Mouse (Mus musculus): ENCODE results near the gene Gpr176.

Gpr176 gene

DNA sequence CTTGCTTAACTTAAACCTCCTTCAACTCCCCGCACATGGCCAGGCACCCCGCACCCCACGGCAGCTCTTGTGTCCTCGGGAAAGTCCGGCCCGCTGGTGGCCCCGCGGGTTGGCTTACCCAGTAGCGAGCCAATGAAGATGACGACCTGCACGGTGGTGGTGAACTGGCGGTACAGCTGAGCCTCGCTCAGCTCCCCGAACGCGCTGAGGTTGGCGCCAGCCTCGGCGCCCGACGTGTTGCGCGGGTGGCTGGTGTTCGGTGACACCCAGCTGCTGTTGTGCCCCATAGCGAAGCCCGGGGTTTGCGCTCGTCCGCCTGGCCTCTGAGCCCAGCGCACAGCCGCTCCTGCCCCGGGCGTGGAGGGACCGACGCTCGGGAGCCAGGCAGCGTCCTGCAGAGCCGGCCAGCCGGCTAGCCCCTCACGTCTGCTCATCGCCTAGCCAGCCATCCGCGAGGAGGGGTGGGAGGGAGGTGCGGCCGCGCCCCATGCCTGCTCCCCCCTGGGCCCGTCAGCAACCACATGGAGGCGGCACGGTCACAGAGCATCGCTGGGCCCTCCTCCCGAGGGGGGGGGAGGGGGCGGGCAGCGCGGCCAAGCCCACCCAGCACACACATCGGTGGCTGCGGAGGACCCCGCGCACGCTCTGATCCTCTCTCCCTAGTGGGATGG is at the start of gene Gpr176:
Gene Gpr176 (minus strand): TSS at position 519 of the 671 bp plus-strand sequence.
- peak; percentile 70 for DNase-seq (ENCODE audit: low spot score)

DNA sequence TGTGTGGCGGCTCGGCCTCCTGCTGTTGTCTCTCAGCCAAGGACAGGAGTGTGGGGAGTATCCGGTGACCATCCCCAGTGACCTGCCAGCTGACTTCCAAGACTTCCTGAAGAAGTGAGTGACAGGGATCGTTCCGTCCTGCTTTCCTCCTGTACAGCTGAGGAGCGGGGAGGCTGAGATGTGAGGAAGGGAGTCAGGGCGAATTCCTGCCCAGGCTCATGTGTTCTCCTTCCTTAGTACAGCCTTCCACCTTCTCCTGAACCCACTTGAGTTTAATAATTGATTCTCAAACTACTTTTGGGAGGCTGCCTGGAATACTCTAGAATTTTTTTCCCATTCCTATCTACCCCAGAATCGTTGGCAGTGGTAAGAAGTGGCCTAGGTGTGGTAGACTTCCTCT is 49.2 kb upstream of the Gpr176 start:
- DNase-seq (ENCODE audit: low spot score) = no peak

- no peak for DNase-seq (ENCODE audit: low spot score)
These were observed 48.7 kb upstream of the Gpr176 start for GRCm38 (mm10) chr2:118421951-118422350.

- no peak for DNase-seq (ENCODE audit: low spot score)
These were observed 44.9 kb upstream of the Gpr176 start for GRCm38 (mm10) chr2:118418076-118418475.

- no peak for DNase-seq (ENCODE audit: low spot score)
These were observed 42.6 kb upstream of the Gpr176 start for GRCm38 (mm10) chr2:118415601-118416355.

DNA sequence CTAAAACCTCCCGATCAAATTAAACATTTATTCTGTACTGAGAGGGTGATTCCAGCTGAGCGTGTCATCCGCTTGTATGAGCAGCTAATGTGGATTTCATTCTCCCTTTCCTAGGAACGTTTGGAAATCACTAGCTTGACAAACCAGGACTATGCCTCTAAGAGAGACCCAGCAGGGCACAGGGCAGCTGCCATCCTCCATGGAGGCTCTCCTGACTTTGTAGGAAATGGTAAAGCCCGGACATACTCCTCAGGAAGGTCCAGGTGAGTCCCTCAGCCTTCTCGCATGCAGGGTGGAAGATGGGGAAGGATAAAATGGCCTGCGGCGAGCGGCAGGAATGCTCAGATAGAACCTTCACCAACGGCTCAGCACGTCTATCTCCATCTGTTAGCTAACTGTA is 39.6 kb upstream of the Gpr176 start:
- DNase-seq (ENCODE audit: low spot score) = no peak

DNA sequence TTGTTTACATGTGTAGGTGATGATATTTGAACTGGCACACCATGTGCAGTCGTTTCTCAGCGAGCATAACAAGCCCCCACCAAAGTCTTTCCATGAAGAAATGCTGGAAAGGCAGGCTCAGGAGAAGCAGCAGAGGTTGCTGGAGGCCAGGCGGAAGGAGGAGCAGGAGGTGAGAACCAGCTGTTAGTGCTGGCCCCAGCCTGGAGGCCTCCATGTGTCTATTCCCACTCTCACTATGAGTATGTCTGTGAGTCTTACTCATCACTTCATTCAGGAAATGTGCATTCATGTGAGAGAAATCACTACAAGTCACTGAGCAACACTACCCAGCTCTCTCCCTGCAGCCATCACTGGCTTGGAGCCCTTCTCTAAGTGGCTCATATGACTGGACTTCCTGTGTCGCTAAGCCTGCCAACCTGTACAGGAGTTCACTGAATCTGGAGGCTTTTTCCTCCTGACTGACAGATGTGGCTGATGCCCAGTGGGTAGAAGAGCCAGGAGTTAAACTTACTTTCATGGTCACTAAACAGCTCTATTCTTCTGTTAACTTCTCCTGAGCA is 35.2 kb upstream of the Gpr176 start:
- DNase-seq (ENCODE audit: low spot score) = no peak

DNA sequence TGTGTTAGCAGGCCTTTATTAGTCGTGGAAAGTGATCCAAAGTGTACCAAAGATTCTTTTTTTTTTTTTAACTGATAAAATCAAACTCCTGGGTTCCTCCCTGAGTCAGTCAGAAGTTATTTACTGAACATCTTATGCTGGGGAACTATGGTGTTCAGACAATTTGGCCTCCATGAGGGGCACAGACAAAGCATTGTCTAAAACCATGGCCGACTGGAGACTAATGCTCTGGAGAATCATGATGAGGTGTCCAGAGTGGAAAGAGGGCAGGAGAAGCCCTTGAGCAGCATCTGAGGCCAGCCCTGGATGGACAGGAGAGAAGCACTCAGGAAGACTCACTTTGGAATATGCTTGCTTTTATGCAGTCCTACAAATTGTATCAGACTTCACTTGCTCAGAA is 33.6 kb upstream of the Gpr176 start:
- DNase-seq (ENCODE audit: low spot score) = no peak

- DNase-seq (ENCODE audit: low spot score) = no peak
These were observed 32.3 kb upstream of the Gpr176 start for GRCm38 (mm10) chr2:118405568-118405967.

- no peak for DNase-seq (ENCODE audit: low spot score)
These were observed 31.1 kb upstream of the Gpr176 start for GRCm38 (mm10) chr2:118404336-118404735.

GRCm38 (mm10) chr2:118401834-118402727 is 28.9 kb upstream of the Gpr176 start:
- DNase-seq (ENCODE audit: low spot score) = no peak

GRCm38 (mm10) chr2:118399751-118400150 is 26.5 kb upstream of the Gpr176 start:
- DNase-seq (ENCODE audit: low spot score) = no peak

DNA sequence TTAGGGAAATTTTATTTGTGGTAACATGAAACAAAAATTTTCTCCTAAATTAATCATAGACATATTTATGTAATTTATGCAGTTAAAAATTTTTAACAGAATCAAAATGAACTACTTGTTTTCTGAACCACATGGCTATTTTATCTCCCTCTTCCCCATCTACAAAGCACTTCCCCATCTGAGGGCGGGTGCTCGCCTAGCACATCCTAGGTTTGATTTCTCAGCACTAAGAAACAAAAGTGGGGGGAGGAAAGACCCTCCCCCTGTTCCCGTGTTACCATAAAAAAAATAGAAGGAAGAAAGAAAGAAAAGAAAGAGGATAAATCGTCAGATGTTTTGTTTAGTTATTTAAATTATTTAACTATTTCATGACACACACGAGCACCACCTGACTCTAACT is 18.0 kb upstream of the Gpr176 start:
- no peak for DNase-seq (ENCODE audit: low spot score)

DNA sequence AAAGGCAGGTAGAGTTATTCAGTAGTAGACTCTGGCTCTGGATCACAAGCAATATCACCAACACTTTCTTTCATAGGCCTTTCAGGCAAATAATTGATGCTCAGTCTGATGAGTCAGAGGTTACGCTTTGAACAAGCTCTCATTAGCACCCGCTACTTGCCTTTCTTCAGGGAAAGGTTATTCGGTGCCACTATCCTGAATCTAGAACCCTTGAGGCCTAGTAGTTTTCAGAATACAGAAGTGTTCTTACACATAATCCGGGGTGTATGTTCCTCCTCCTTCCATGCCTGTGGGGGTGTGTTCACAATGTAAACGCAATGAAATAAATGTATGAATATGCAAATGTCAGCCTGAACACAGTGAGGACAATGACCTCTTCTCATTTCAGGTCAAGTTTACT is 16.9 kb upstream of the Gpr176 start:
- DNase-seq (ENCODE audit: low spot score) = no peak

DNA sequence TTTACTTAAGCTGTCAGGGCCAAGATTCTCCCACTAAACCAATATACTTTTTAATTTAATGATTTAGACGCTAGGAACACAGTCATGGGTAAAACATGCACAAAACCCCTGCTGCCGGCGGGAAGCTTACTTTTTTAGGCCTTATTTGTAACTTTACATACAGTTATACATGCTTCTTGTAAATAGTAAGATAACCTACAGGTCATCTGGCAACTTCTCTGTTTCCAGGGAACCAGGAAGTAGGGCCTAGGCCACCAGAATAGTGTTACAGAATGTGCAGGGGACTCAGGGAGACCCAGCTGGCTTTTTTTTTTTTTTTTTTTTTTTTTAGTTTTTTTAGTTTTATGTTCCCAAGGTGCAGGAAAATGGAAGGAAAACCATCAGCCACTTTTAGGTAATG is 16.4 kb upstream of the Gpr176 start:
- DNase-seq (ENCODE audit: low spot score) = no peak

GRCm38 (mm10) chr2:118388341-118389335 is 15.4 kb upstream of the Gpr176 start, which contains the start of gene Eif2ak4:
Gene Eif2ak4 (plus strand): TSS chr2:118388618.
- DNase-seq (ENCODE audit: low spot score) = peak; percentile 99

DNA sequence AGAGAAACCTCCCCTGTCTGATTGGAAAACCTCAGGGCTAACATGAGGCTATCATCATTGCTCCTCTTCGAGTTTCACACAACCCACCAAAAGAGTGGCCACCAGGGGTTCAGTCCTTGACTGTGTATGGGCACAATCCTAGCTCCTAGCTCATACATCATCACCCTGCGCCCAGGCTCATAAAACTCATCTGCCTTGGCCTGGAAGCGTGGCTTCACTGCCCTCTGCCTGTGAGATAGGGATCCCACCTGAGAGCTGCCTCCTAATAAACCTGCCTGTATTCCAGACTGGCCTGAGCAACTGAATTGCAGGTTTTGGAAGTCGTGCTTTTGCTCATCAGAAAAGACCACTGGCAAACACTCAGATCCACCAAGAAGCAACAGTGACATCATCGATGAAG is 10.2 kb upstream of the Gpr176 start:
- DNase-seq (ENCODE audit: low spot score) = no peak

- peak; percentile 23 for DNase-seq (ENCODE audit: low spot score)
These were observed 6.5 kb upstream of the Gpr176 start for GRCm38 (mm10) chr2:118379756-118380155.

DNA sequence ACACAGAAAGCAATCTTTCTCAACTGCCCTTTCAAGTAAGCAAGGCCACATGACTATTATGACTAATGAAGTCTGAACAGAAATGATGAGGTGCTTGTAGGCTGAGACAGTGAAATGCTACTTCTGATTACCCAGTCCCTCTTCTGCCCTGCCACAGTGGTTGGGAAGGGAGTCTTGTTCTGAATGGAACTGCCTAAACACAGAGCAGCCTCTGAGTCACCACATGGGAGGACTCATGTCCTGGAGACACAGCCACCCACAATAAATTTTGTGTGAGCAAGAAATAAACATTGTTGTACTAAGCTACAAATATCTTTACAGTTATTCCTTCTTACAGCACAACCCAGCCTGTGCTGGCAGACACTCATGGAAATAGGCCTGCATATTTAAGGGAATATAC is 2.7 kb upstream of the Gpr176 start:
- no peak for DNase-seq (ENCODE audit: low spot score)

GRCm38 (mm10) chr2:118375522-118375921 is 2.3 kb upstream of the Gpr176 start:
- DNase-seq (ENCODE audit: low spot score) = no peak
